In genomic region chr9:65520505-65520876, GRCm38 (mm10) we compare ENCODE assay signal across 10 mouse cellular contexts. TPM values are rescaled to one million over a fixed set of nuclear protein-coding genes. Genes with fewer than 3 reads are reported as not detected.
DNase-seq lines count a peak whose midpoint lies in the region; ATAC-seq and TF ChIP-seq lines count a peak whose summit lies in the region.
"Had no signal": no experiment of that assay in that cellular context is flagged by ENCODE, and none has a peak within 500 bp of the region (broad histone marks: within the 10 kb centered on the region; RNA-seq: fewer than 3 reads in every experiment).

No protein-coding gene starts in this region.

- no peaks in the 10 kb centered on the region for H3K9me3 ChIP-seq in lung, embryonic 15.5 days

- WGBS in cerebellum, adult 2 months, result 9% methylated on average over 11 of the region's 11 CpGs
- WGBS in lung, embryonic 15.5 days, result 16% methylated on average over 11 of the region's 11 CpGs
- 9% methylated on average over 11 of the region's 11 CpGs for WGBS in olfactory bulb, adult 2 months

- H3K4me3 ChIP-seq in cerebellum, adult 2 months (replicated peaks; ENCODE audit: insufficient read depth, low read depth, low read length), result peak overlapping the region; percentile 71
- H3K4me3 ChIP-seq in lung, embryonic 15.5 days, result peak overlapping the region; percentile 18
- peak overlapping the region; percentile 53 for H3K4me3 ChIP-seq in olfactory bulb, adult 2 months (ENCODE audit: insufficient read depth, low read depth, low read length)

- H3K36me3 ChIP-seq in lung, embryonic 15.5 days, result no peaks in the 10 kb centered on the region

- DNase-seq in cerebellum, adult 2 months, result no peak
- DNase-seq in lung, adult 18-20 months, result no peak
- peak; percentile 41 to 46 for DNase-seq in layer of hippocampus, postnatal 10 days (ENCODE audit: low spot score in 2 of 2)
- DNase-seq: adrenal gland, adult 8-10 months; lung, postnatal 36 days had no signal

- TF ChIP-seq CTCF in cerebellum, adult 2 months (IDR thresholded peaks at IDR 0.05; ENCODE audit: borderline replicate concordance, insufficient read depth, low read depth, low read length), result no peak
- no peak for TF ChIP-seq CTCF in olfactory bulb, adult 2 months (IDR thresholded peaks at IDR 0.05; ENCODE audit: insufficient read depth, low read depth, low read length)

- no peaks in the 10 kb centered on the region for H3K27me3 ChIP-seq in cerebellum, adult 2 months (ENCODE audit: control insufficient read depth, insufficient read depth, low read length)
- no peaks in the 10 kb centered on the region for H3K27me3 ChIP-seq in lung, embryonic 15.5 days

- no peak for TF ChIP-seq POLR2A in cerebellum, adult 2 months (IDR thresholded peaks at IDR 0.05; ENCODE audit: borderline replicate concordance, insufficient read depth, low read length)
- no peak for TF ChIP-seq POLR2A in olfactory bulb, adult 2 months (IDR thresholded peaks at IDR 0.05; ENCODE audit: insufficient read depth, low read depth, low read length)

- H3K4me1 ChIP-seq in cerebellum, adult 2 months (ENCODE audit: control insufficient read depth, insufficient read depth, low read length), result no peaks in the 10 kb centered on the region; the same call in 1 of the 2 replicates
- H3K4me1 ChIP-seq in lung, embryonic 15.5 days, result peaks cover 14% of the 10 kb centered on the region
- no peaks in the 10 kb centered on the region; the same call in 1 of the 2 replicates for H3K4me1 ChIP-seq in olfactory bulb, adult 2 months (ENCODE audit: control insufficient read depth, insufficient read depth, low read length)

- no peak overlapping the region for H3K27ac ChIP-seq in cerebellum, adult 2 months (ENCODE audit: insufficient read depth, low read length)
- no peak overlapping the region for H3K27ac ChIP-seq in lung, embryonic 15.5 days
- H3K27ac ChIP-seq in olfactory bulb, adult 2 months (ENCODE audit: insufficient read depth, low read depth, low read length), result peak overlapping the region; percentile 22; the same call in 1 of the 2 replicates

- ATAC-seq in cerebellum, adult (ENCODE audit: insufficient number of reproducible peaks, low FRiP score, low TSS enrichment), result no peak
- ATAC-seq in lung, embryonic 15.5 days (ENCODE audit: borderline replicate concordance, extremely low read depth, low FRiP score, low TSS enrichment), result no peak
- ATAC-seq in inflammation-experienced regulatory T-cells, adult 6 months, result no peak
- no peak for ATAC-seq in activated CD4-positive, CD25-positive, alpha-beta regulatory T cell, adult 4 months

- H3K9ac ChIP-seq in lung, embryonic 15.5 days, result no peak overlapping the region

- peak overlapping the region; percentile 51 for H3K4me2 ChIP-seq in lung, embryonic 15.5 days

RNA-seq across cellular contexts. Expression of gene Ankdd1a, which starts 0.5 kb away (rescaled TPM):
- polyA plus RNA-seq in cerebellum, adult 2 months (2012; rRNA removed), result 0.79 and 1.1 TPM in 2 replicates
- polyA plus RNA-seq in lung, embryonic 15.5 days (2015; fragmentation: Nextera tagmentation; extraction: Ambion mirVana), result not detected in 2 replicates
- total RNA-seq in layer of hippocampus, postnatal 10 days (2021), result 1 to 10 TPM; 1.5 to 2.0 TPM
- polyA plus RNA-seq in olfactory bulb, adult 2 months (2012; ENCODE audit: insufficient read depth, insufficient read length, low replicate concordance, missing spikeins), result not detected in 2 replicates
- not detected for polyA plus RNA-seq in inflammation-experienced regulatory T-cells, adult 6 months (2017; shearing (Covaris generic))
- under 1 TPM in 1 of 2 experiments, not detected in 1; 0.37 TPM for polyA plus RNA-seq in activated CD4-positive, CD25-positive, alpha-beta regulatory T cell, adult 4 months (2017; shearing (Covaris generic))

RNA-seq across cellular contexts. Expression of gene Plekho2, which starts 59.3 kb away (rescaled TPM):
- 27.3 and 28.5 TPM in 2 replicates for polyA plus RNA-seq in cerebellum, adult 2 months (2012; rRNA removed)
- polyA plus RNA-seq in lung, embryonic 15.5 days (2015; fragmentation: Nextera tagmentation; extraction: Ambion mirVana), result 21.7 TPM in 2 replicates
- total RNA-seq in layer of hippocampus, postnatal 10 days (2021), result 1 to 10 TPM; 5.6 to 8.4 TPM
- not detected in 2 replicates for polyA plus RNA-seq in olfactory bulb, adult 2 months (2012; ENCODE audit: insufficient read depth, insufficient read length, low replicate concordance, missing spikeins)
- polyA plus RNA-seq in inflammation-experienced regulatory T-cells, adult 6 months (2017; shearing (Covaris generic)), result 10 to 100 TPM; 44.8 to 84.9 (median 55.9) TPM
- polyA plus RNA-seq in activated CD4-positive, CD25-positive, alpha-beta regulatory T cell, adult 4 months (2017; shearing (Covaris generic)), result 10 to 100 TPM; 48.8 to 64.6 TPM

RNA-seq across cellular contexts. Expression of gene Spg21, which starts 59.7 kb away (rescaled TPM):
- polyA plus RNA-seq in cerebellum, adult 2 months (2012; rRNA removed), result 25.0 and 25.2 TPM in 2 replicates
- 88.6 and 97.0 TPM in 2 replicates for polyA plus RNA-seq in lung, embryonic 15.5 days (2015; fragmentation: Nextera tagmentation; extraction: Ambion mirVana)
- total RNA-seq in layer of hippocampus, postnatal 10 days (2021), result 10 to 100 TPM; 27.2 to 34.5 TPM
- polyA plus RNA-seq in olfactory bulb, adult 2 months (2012; ENCODE audit: insufficient read depth, insufficient read length, low replicate concordance, missing spikeins), result not detected in 2 replicates
- polyA plus RNA-seq in inflammation-experienced regulatory T-cells, adult 6 months (2017; shearing (Covaris generic)), result 10 to 100 TPM; 37.2 to 83.3 (median 81.4) TPM
- 10 to 100 TPM; 73.7 to 88.9 TPM for polyA plus RNA-seq in activated CD4-positive, CD25-positive, alpha-beta regulatory T cell, adult 4 months (2017; shearing (Covaris generic))

Comparison
In these comparisons a context has a peak if more than half of its experiments do, and no peak if none do; other contexts are left out.
1. DNase-seq: peak in layer of hippocampus, postnatal 10 days (2 of 2); none in cerebellum, adult 2 months (0 of 2) and lung, adult 18-20 months (0 of 2).
2. H3K4me3 ChIP-seq: peak in every context shown above with its lines; median percentile 71 in cerebellum, adult 2 months; 53 in olfactory bulb, adult 2 months; 18 in lung, embryonic 15.5 days.
3. RNA of gene Plekho2, which starts 59.3 kb away (polyA plus RNA-seq): 48.8 to 64.6 TPM in activated CD4-positive, CD25-positive, alpha-beta regulatory T cell, adult 4 months, 44.8 to 84.9 TPM in inflammation-experienced regulatory T-cells, adult 6 months, 27.3 to 28.5 TPM in cerebellum, adult 2 months and 21.7 TPM in lung, embryonic 15.5 days; not detected in olfactory bulb, adult 2 months; every median in the first group is over 10 times any median in the second.
4. RNA of gene Spg21, which starts 59.7 kb away (polyA plus RNA-seq): 88.6 to 97.0 TPM in lung, embryonic 15.5 days, 73.7 to 88.9 TPM in activated CD4-positive, CD25-positive, alpha-beta regulatory T cell, adult 4 months, 37.2 to 83.3 TPM in inflammation-experienced regulatory T-cells, adult 6 months and 25.0 to 25.2 TPM in cerebellum, adult 2 months; not detected in olfactory bulb, adult 2 months; every median in the first group is over 10 times any median in the second.